Mouse (Mus musculus) midbrain, embryonic 15.5 days (tissue): ENCODE results near the gene Prss35. TPM values are rescaled to one million over a fixed set of nuclear protein-coding genes. Genes with fewer than 3 reads are reported as not detected.
A peak's percentile ranks its signal among the peaks of the same experiment; 100 is the strongest.

ENCODE experiments used
- ATAC-seq: fragments of 200-750 bp; cut with Nextera tagmentation; replicated peaks from 2 replicates; pipeline ENCODE4 v1.8.0; 2017; ENCODE audit warnings: moderate TSS enrichment
- H3K27ac ChIP-seq: fragments of 300-500 bp; sonication (generic); 2 replicates; pipeline ENCODE4 v1.5.1; 2015; ENCODE audit warnings: mild to moderate bottlenecking, inconsistent platforms
- H3K27me3 ChIP-seq: fragments of 300-500 bp; sonication (generic); replicated peaks from 2 replicates; pipeline ENCODE4 v1.6.1; 2015; ENCODE audit warnings: inconsistent platforms
- H3K36me3 ChIP-seq: fragments of 300-500 bp; sonication (generic); replicated peaks from 2 replicates; pipeline ENCODE4 v1.6.1; 2015; ENCODE audit warnings: inconsistent platforms
- H3K4me1 ChIP-seq: fragments of 300-500 bp; sonication (generic); 2 replicates; pipeline ENCODE4 v1.6.1; 2015; ENCODE audit warnings: inconsistent platforms
- H3K4me2 ChIP-seq: fragments of 300-500 bp; sonication (generic); 2 replicates; pipeline ENCODE4 v1.6.1; 2015; ENCODE audit warnings: inconsistent platforms, mild to moderate bottlenecking, moderate library complexity
- H3K4me3 ChIP-seq: fragments of 300-500 bp; sonication (generic); 2 replicates; pipeline ENCODE4 v1.5.1; 2015; ENCODE audit warnings: mild to moderate bottlenecking, inconsistent platforms
- H3K9ac ChIP-seq: fragments of 300-500 bp; sonication (generic); 2 replicates; pipeline ENCODE4 v1.6.1; 2015; ENCODE audit warnings: mild to moderate bottlenecking, inconsistent platforms
- H3K9me3 ChIP-seq: fragments of 300-500 bp; sonication (generic); 2 replicates; pipeline ENCODE4 v1.6.1; 2016; ENCODE audit warnings: inconsistent platforms
- WGBS: fragments of 180-500 bp; shearing (Covaris S2); methylation state at CpG from one replicate; pipeline ENCODE4 v1.1.7; 2015; ENCODE audit warnings: mixed read lengths; 5-methylcytosine and 5-hydroxymethylcytosine counted together
- polyA plus RNA-seq: library from polyadenylated mRNA; unstranded; fragments of >200 nt; fragmentation: Nextera tagmentation; extraction: Ambion mirVana; gene quantifications from 2 replicates; pipeline ENCODE4 v1.2.1, GENCODE M21; 2015

Prss35 gene
- polyA plus RNA-seq, 1 experiment from 2014 or later: 4.3 TPM

GRCm38 (mm10) chr9:86738067-86738466 lies 5.4 kb upstream of the Prss35 start:
- peaks cover 3% of the 10 kb centered on the region for H3K4me1 ChIP-seq
- no peak for ATAC-seq
- no peak overlapping the region for H3K4me2 ChIP-seq
- H3K27ac ChIP-seq: no peak overlapping the region
- WGBS: 97% methylated on average over 1 of the region's 1 CpGs
- H3K9ac ChIP-seq: no peak overlapping the region
- no peaks in the 10 kb centered on the region for H3K27me3 ChIP-seq
- no peak overlapping the region for H3K4me3 ChIP-seq
- H3K36me3 ChIP-seq: no peaks in the 10 kb centered on the region
- H3K9me3 ChIP-seq: no peaks in the 10 kb centered on the region

GRCm38 (mm10) chr9:86738801-86739200 lies 4.6 kb upstream of the Prss35 start:
- ATAC-seq: no peak
- Histone ChIP-seq H3K4me2 (no peak overlapping the region), H3K27ac (no peak overlapping the region), H3K9me3 (no peaks in the 10 kb centered on the region), H3K36me3 (no peaks in the 10 kb centered on the region), H3K27me3 (no peaks in the 10 kb centered on the region), H3K4me3 (no peak overlapping the region), H3K9ac (no peak overlapping the region), H3K4me1 (peaks cover 10% of the 10 kb centered on the region)
- WGBS: 93% methylated on average over 8 of the region's 8 CpGs

- no peak overlapping the region for H3K9ac ChIP-seq
- no peaks in the 10 kb centered on the region for H3K27me3 ChIP-seq
- peaks cover 10% of the 10 kb centered on the region for H3K4me1 ChIP-seq
- 9% methylated on average over 3 of the region's 3 CpGs for WGBS
- H3K4me3 ChIP-seq: no peak overlapping the region
- H3K36me3 ChIP-seq: no peaks in the 10 kb centered on the region
- no peak for ATAC-seq
- H3K9me3 ChIP-seq: no peaks in the 10 kb centered on the region
- no peak overlapping the region for H3K27ac ChIP-seq
- H3K4me2 ChIP-seq: no peak overlapping the region
Measured at GRCm38 (mm10) chr9:86739971-86740370, 3.5 kb upstream of the Prss35 start.

GRCm38 (mm10) chr9:86744041-86744440 lies 592 bp downstream of the Prss35 start:
- no peak for ATAC-seq
- H3K9ac ChIP-seq: no peak overlapping the region
- peak overlapping the region; percentile 88 for H3K4me2 ChIP-seq
- H3K36me3 ChIP-seq: no peaks in the 10 kb centered on the region
- 24% methylated on average over 5 of the region's 5 CpGs for WGBS
- peak overlapping the region; percentile 42 for H3K4me3 ChIP-seq
- H3K4me1 ChIP-seq: peaks cover 10% of the 10 kb centered on the region
- no peak overlapping the region for H3K27ac ChIP-seq
- no peaks in the 10 kb centered on the region for H3K9me3 ChIP-seq
- no peaks in the 10 kb centered on the region for H3K27me3 ChIP-seq

GRCm38 (mm10) chr9:86745926-86746581 lies 2.6 kb downstream of the Prss35 start:
- H3K4me3 ChIP-seq: no peak overlapping the region
- ATAC-seq: peak; percentile 84
- H3K27ac ChIP-seq: no peak overlapping the region
- no peaks in the 10 kb centered on the region for H3K27me3 ChIP-seq
- H3K4me2 ChIP-seq: 0 out of 2 replicates have a peak overlapping the region, but pooled peaks have one; percentile 0
- H3K4me1 ChIP-seq: peaks cover 10% of the 10 kb centered on the region
- no peak overlapping the region for H3K9ac ChIP-seq
- H3K36me3 ChIP-seq: no peaks in the 10 kb centered on the region
- no peaks in the 10 kb centered on the region for H3K9me3 ChIP-seq
- WGBS: 33% methylated on average over 13 of the region's 13 CpGs

- 0 out of 2 replicates have a peak, but pooled peaks have one; percentile 18 for ATAC-seq
- Histone ChIP-seq H3K9ac (no peak overlapping the region), H3K27me3 (no peaks in the 10 kb centered on the region), H3K27ac (no peak overlapping the region), H3K4me2 (no peak overlapping the region), H3K36me3 (0 out of 2 replicates have a peak, but pooled peaks cover 3% of the 10 kb centered on the region), H3K9me3 (no peaks in the 10 kb centered on the region), H3K4me1 (no peaks in the 10 kb centered on the region), H3K4me3 (no peak overlapping the region)
- WGBS: 70% methylated on average over 8 of the region's 8 CpGs
Measured at GRCm38 (mm10) chr9:86762477-86763376, 19.3 kb downstream of the Prss35 start.

GRCm38 (mm10) chr9:86764002-86764401 lies 20.6 kb downstream of the Prss35 start:
- H3K4me3 ChIP-seq: no peak overlapping the region
- no peaks in the 10 kb centered on the region for H3K4me1 ChIP-seq
- H3K27ac ChIP-seq: no peak overlapping the region
- no peak overlapping the region for H3K4me2 ChIP-seq
- no peak overlapping the region for H3K9ac ChIP-seq
- no peaks in the 10 kb centered on the region for H3K27me3 ChIP-seq
- no peak for ATAC-seq
- H3K9me3 ChIP-seq: no peaks in the 10 kb centered on the region
- 0 out of 2 replicates have a peak, but pooled peaks cover 3% of the 10 kb centered on the region for H3K36me3 ChIP-seq
- WGBS: 50% methylated on average over 2 of the region's 2 CpGs

- H3K4me2 ChIP-seq: no peak overlapping the region
- peaks cover 10% of the 10 kb centered on the region; the same call in 1 of the 2 replicates for H3K36me3 ChIP-seq
- H3K4me1 ChIP-seq: no peaks in the 10 kb centered on the region
- ATAC-seq: no peak
- H3K4me3 ChIP-seq: no peak overlapping the region
- no peaks in the 10 kb centered on the region for H3K27me3 ChIP-seq
- H3K27ac ChIP-seq: no peak overlapping the region
- no peaks in the 10 kb centered on the region for H3K9me3 ChIP-seq
- no peak overlapping the region for H3K9ac ChIP-seq
- WGBS: 85% methylated on average over 10 of the region's 10 CpGs
Measured at GRCm38 (mm10) chr9:86766991-86767390, 23.5 kb downstream of the Prss35 start.

GRCm38 (mm10) chr9:86772897-86773296 lies 29.4 kb downstream of the Prss35 start:
- no peak overlapping the region for H3K4me2 ChIP-seq
- peaks cover 28% of the 10 kb centered on the region for H3K36me3 ChIP-seq
- no peaks in the 10 kb centered on the region for H3K27me3 ChIP-seq
- no peaks in the 10 kb centered on the region for H3K4me1 ChIP-seq
- no peak overlapping the region for H3K27ac ChIP-seq
- no peak overlapping the region for H3K4me3 ChIP-seq
- ATAC-seq: no peak
- WGBS: 91% methylated on average over 3 of the region's 3 CpGs
- no peaks in the 10 kb centered on the region for H3K9me3 ChIP-seq
- H3K9ac ChIP-seq: no peak overlapping the region

GRCm38 (mm10) chr9:86773996-86774395 lies 30.5 kb downstream of the Prss35 start:
- H3K9ac ChIP-seq: no peak overlapping the region
- H3K4me1 ChIP-seq: no peaks in the 10 kb centered on the region
- H3K4me2 ChIP-seq: no peak overlapping the region
- peaks cover 34% of the 10 kb centered on the region for H3K36me3 ChIP-seq
- 86% methylated on average over 8 of the region's 8 CpGs for WGBS
- H3K9me3 ChIP-seq: no peaks in the 10 kb centered on the region
- H3K4me3 ChIP-seq: no peak overlapping the region
- H3K27ac ChIP-seq: no peak overlapping the region
- ATAC-seq: no peak
- H3K27me3 ChIP-seq: no peaks in the 10 kb centered on the region

GRCm38 (mm10) chr9:86775374-86775773 lies 31.9 kb downstream of the Prss35 start:
- 95% methylated on average over 6 of the region's 6 CpGs for WGBS

GRCm38 (mm10) chr9:86777309-86777708 lies 33.9 kb downstream of the Prss35 start:
- Histone ChIP-seq H3K27ac (no peak overlapping the region), H3K36me3 (peaks cover 39% of the 10 kb centered on the region), H3K9me3 (no peaks in the 10 kb centered on the region), H3K4me1 (no peaks in the 10 kb centered on the region), H3K4me3 (no peak overlapping the region), H3K27me3 (no peaks in the 10 kb centered on the region), H3K9ac (no peak overlapping the region), H3K4me2 (no peak overlapping the region)
- no peak for ATAC-seq
- 77% methylated on average over 7 of the region's 7 CpGs for WGBS

More at GRCm38 (mm10) chr9:86775374-86775773, 31.9 kb downstream of the Prss35 start:
- Histone ChIP-seq H3K36me3 (peaks cover 39% of the 10 kb centered on the region), H3K4me2 (no peak overlapping the region), H3K9ac (no peak overlapping the region), H3K27me3 (no peaks in the 10 kb centered on the region), H3K9me3 (no peaks in the 10 kb centered on the region), H3K4me1 (no peaks in the 10 kb centered on the region), H3K27ac (no peak overlapping the region), H3K4me3 (no peak overlapping the region)
- ATAC-seq: no peak
